Mouse (Mus musculus): ENCODE results near the gene S100a4. TPM values are rescaled to one million over a fixed set of nuclear protein-coding genes. Genes with fewer than 3 reads are reported as not detected.

Gene S100a4
- polyA plus RNA-seq, 1 experiment from 2014 or later, result 11.8 TPM

DNA sequence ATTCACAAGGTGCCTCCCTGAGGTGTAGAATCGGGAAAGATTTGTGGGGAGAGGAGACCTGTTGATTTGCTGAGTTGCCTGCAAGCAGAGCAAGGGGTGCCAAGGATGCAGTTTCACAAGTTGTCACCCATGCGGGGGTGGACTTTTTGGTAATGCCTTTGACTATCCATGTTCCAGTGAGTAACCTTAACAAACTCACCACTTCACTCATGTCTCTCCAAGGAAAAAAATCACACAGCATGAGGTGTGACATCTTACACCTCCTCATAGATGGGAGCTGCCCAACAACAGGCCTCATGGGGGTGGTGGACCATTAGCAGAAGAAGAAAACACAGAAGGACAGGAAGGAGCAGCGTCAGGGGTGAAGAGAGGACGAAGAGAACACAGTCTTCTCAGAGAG, 21.0 kb upstream of the S100a4 start:
- 81% methylated on average over 4 of the region's 4 CpGs for WGBS
- Histone ChIP-seq H3K9ac (ENCODE audit: low read length) (no peak overlapping the region), H3K4me3 (ENCODE audit: low read length) (no peak overlapping the region), H3K9me3 (replicated peaks; ENCODE audit: control insufficient read depth, low read length) (0 out of 2 replicates have a peak, but pooled peaks cover 2% of the 10 kb centered on the region), H3K36me3 (ENCODE audit: control insufficient read depth, insufficient read depth) (no peaks in the 10 kb centered on the region), H3K27me3 (ENCODE audit: control insufficient read depth, insufficient read depth, low read length) (no peaks in the 10 kb centered on the region), H3K4me2 (ENCODE audit: low read depth, low read length) (no peak overlapping the region), H3K27ac (ENCODE audit: low read length) (no peak overlapping the region), H3K4me1 (ENCODE audit: control insufficient read depth, insufficient read depth, low read length) (peaks cover 9% of the 10 kb centered on the region)
- no peak for ATAC-seq (replicated peaks; ENCODE audit: extremely low read depth, insufficient read depth, low FRiP score)

DNA sequence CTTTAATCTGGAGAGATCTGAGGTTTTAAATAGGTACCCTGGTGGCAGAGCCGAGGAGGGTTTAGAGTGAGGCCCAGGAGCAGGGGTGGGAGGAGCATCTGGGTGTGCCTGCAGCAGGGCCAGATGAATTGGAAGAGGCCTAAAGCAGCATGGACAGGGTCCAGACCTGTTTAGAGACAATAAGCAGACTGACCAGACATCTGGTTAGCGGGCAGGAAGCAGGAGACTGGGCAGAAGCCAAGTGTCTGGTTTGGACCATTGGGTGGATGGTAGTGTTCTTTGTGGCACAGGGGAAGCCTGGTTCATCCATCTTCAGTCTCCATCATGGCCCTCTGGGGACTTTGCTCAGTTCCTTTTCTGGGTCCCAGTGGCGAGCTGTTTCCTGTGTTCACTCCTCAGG, 19.7 kb upstream of the S100a4 start:
- no peak overlapping the region for H3K27ac ChIP-seq (ENCODE audit: low read length)
- WGBS, result 37% methylated on average over 3 of the region's 3 CpGs
- ATAC-seq (replicated peaks; ENCODE audit: extremely low read depth, insufficient read depth, low FRiP score), result no peak

DNA sequence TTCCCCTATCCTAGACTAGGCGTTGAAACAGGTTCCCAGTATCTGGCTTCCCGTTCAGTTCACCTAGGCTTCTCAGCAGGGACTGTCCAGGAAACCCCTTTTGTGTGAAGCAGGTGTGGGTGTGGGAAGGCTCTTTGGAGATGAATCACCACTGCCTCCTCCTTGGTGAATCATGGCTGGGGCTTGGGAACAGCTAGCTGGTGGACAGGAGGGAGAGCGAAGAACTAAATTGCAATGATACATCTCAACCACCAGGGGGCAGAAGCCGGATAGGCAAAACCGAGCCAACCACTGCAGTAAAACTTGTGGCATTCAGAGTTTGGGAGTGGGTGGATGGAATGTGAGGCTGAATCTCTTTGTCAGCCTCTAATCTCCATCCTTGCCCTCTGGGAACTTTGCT, 18.0 kb upstream of the S100a4 start:
- no peak overlapping the region for H3K27ac ChIP-seq (ENCODE audit: low read length)
- H3K36me3 ChIP-seq (ENCODE audit: control insufficient read depth, insufficient read depth), result no peaks in the 10 kb centered on the region
- no peaks in the 10 kb centered on the region for H3K27me3 ChIP-seq (ENCODE audit: control insufficient read depth, insufficient read depth, low read length)
- no peak overlapping the region for H3K9ac ChIP-seq (ENCODE audit: low read length)
- no peak for ATAC-seq (replicated peaks; ENCODE audit: extremely low read depth, insufficient read depth, low FRiP score)
- H3K9me3 ChIP-seq (replicated peaks; ENCODE audit: control insufficient read depth, low read length), result 0 out of 2 replicates have a peak, but pooled peaks cover 2% of the 10 kb centered on the region
- no peak overlapping the region for H3K4me3 ChIP-seq (ENCODE audit: low read length)
- 29% methylated on average over 5 of the region's 5 CpGs for WGBS
- H3K4me1 ChIP-seq (ENCODE audit: control insufficient read depth, insufficient read depth, low read length), result peaks cover 9% of the 10 kb centered on the region; the same call in 1 of the 2 replicates
- H3K4me2 ChIP-seq (ENCODE audit: low read depth, low read length), result no peak overlapping the region

More for the DNA sequence above, 19.7 kb upstream of the S100a4 start:
- H3K27me3 ChIP-seq (ENCODE audit: control insufficient read depth, insufficient read depth, low read length), result no peaks in the 10 kb centered on the region
- no peaks in the 10 kb centered on the region for H3K36me3 ChIP-seq (ENCODE audit: control insufficient read depth, insufficient read depth)
- H3K4me3 ChIP-seq (ENCODE audit: low read length), result no peak overlapping the region
- H3K4me2 ChIP-seq (ENCODE audit: low read depth, low read length), result no peak overlapping the region
- H3K4me1 ChIP-seq (ENCODE audit: control insufficient read depth, insufficient read depth, low read length), result peaks cover 10% of the 10 kb centered on the region
- H3K9me3 ChIP-seq (replicated peaks; ENCODE audit: control insufficient read depth, low read length), result 0 out of 2 replicates have a peak, but pooled peaks cover 2% of the 10 kb centered on the region
- no peak overlapping the region for H3K9ac ChIP-seq (ENCODE audit: low read length)

DNA sequence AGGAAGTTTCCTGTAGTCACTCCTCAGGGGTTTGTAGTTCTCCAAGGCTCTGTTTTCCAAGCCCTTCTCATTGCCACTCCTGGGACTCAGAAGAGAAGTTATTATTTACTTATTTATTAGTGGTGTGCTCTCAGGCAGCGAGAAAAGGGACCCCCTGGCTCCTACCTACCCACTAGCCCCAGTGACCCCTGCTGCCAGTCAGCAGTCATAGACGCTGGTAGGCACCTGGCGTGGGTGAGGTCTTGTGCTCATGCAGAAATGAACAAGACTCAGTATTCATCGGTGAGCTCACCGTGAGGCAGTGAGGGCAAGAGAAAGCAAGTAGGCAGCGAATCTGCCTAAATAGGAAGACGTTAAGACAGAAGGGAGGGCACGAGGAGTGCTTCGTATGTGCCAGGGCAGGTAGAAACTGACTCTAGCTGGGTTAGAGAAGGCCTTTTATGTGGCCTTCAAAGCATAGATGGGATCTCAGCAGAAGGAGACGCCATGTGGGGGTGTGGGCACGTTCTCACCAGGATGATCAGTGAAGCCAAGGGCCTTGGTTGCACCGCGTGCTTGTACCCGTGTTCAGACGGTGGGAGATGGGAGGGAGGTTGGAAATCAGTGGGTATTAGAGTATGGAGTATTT, 17.4 kb upstream of the S100a4 start:
- no peak for ATAC-seq (replicated peaks; ENCODE audit: extremely low read depth, insufficient read depth, low FRiP score)
- H3K36me3 ChIP-seq (ENCODE audit: control insufficient read depth, insufficient read depth), result no peaks in the 10 kb centered on the region
- no peak overlapping the region for H3K9ac ChIP-seq (ENCODE audit: low read length)

DNA sequence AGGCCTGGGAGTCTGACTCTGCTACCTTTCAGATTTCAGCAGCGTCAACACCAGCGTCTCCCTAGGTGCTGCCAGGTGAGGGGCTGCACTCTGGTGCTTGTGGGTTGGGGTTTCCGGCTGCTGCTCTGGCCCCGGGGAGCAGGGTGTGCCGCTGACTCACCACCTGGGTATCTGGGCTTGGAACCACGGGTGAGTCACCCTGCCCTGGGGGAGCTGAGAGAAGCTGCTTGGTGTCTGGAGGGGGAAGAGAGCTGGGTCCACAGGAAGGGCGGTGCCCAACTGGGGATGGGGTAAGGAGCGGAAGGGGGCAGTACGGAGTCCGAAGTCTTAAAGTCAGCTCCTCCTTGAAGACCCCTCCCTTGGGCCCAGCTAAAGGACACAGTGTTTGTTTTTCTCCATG, 16.7 kb upstream of the S100a4 start:
- peak overlapping the region; percentile 55 for H3K27ac ChIP-seq (ENCODE audit: low read length)
- H3K4me3 ChIP-seq (ENCODE audit: low read length), result no peak overlapping the region
- peak; percentile 67 for ATAC-seq (replicated peaks; ENCODE audit: extremely low read depth, insufficient read depth, low FRiP score)
- H3K27me3 ChIP-seq (ENCODE audit: control insufficient read depth, insufficient read depth, low read length), result no peaks in the 10 kb centered on the region
- H3K4me2 ChIP-seq (ENCODE audit: low read depth, low read length), result no peak overlapping the region
- H3K9me3 ChIP-seq (replicated peaks; ENCODE audit: control insufficient read depth, low read length), result 0 out of 2 replicates have a peak, but pooled peaks cover 2% of the 10 kb centered on the region
- H3K4me1 ChIP-seq (ENCODE audit: control insufficient read depth, insufficient read depth, low read length), result peaks cover 9% of the 10 kb centered on the region; the same call in 1 of the 2 replicates
- no peaks in the 10 kb centered on the region for H3K36me3 ChIP-seq (ENCODE audit: control insufficient read depth, insufficient read depth)
- peak overlapping the region; percentile 38; the same call in 1 of the 2 replicates for H3K9ac ChIP-seq (ENCODE audit: low read length)
- 40% methylated on average over 10 of the region's 10 CpGs for WGBS

More for the DNA sequence above, 17.4 kb upstream of the S100a4 start:
- H3K4me3 ChIP-seq (ENCODE audit: low read length), result no peak overlapping the region
- no peak overlapping the region; the same call in 1 of the 2 replicates for H3K27ac ChIP-seq (ENCODE audit: low read length)
- H3K4me1 ChIP-seq (ENCODE audit: control insufficient read depth, insufficient read depth, low read length), result peaks cover 9% of the 10 kb centered on the region; the same call in 1 of the 2 replicates
- 0 out of 2 replicates have a peak, but pooled peaks cover 2% of the 10 kb centered on the region for H3K9me3 ChIP-seq (replicated peaks; ENCODE audit: control insufficient read depth, low read length)
- H3K4me2 ChIP-seq (ENCODE audit: low read depth, low read length), result no peak overlapping the region
- H3K27me3 ChIP-seq (ENCODE audit: control insufficient read depth, insufficient read depth, low read length), result no peaks in the 10 kb centered on the region
- WGBS, result 75% methylated on average over 15 of the region's 15 CpGs

DNA sequence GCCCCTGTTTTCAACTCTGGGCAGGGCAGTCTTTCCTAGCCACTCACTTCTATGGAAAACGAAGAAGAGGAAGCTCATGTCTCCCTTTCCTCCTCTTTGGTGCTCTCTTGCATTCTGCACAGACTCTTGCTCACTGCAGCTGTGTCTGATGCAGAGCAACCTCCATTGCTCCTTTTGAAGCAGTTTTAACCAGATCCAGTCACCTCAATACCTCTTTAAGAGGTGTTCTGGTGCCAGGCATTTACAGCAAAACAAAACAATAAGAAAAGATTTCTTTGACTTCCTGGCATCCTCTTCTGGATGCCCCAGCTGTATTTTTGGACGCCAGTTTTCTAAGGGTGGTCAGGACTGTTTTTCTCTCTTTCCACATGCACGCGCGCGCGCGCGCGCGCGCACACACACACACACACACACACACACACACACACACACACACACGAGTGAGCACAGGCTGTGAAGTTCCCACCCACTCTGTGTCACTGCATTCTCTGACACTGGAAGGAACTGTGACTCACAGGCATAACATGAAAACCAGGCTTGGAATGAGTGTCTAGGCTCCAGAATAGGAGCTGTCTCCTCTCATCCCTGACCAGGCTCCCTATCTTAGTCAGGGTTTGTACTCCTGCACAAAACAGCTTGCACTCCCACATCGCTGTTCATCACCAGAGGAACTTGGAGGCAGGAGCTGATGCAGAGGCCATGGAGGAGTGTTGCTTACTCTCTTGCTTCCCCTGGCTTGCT, 16.0 kb upstream of the S100a4 start:
- Histone ChIP-seq H3K4me3 (ENCODE audit: low read length) (no peak overlapping the region), H3K36me3 (ENCODE audit: control insufficient read depth, insufficient read depth) (no peaks in the 10 kb centered on the region), H3K4me2 (ENCODE audit: low read depth, low read length) (no peak overlapping the region), H3K27ac (ENCODE audit: low read length) (peak overlapping the region; percentile 55), H3K4me1 (ENCODE audit: control insufficient read depth, insufficient read depth, low read length) (peaks cover 9% of the 10 kb centered on the region; the same call in 1 of the 2 replicates), H3K9ac (ENCODE audit: low read length) (peak overlapping the region; percentile 38; the same call in 1 of the 2 replicates), H3K27me3 (ENCODE audit: control insufficient read depth, insufficient read depth, low read length) (no peaks in the 10 kb centered on the region), H3K9me3 (replicated peaks; ENCODE audit: control insufficient read depth, low read length) (no peaks in the 10 kb centered on the region)
- 76% methylated on average over 14 of the region's 14 CpGs for WGBS
- no peak for ATAC-seq (replicated peaks; ENCODE audit: extremely low read depth, insufficient read depth, low FRiP score)

DNA sequence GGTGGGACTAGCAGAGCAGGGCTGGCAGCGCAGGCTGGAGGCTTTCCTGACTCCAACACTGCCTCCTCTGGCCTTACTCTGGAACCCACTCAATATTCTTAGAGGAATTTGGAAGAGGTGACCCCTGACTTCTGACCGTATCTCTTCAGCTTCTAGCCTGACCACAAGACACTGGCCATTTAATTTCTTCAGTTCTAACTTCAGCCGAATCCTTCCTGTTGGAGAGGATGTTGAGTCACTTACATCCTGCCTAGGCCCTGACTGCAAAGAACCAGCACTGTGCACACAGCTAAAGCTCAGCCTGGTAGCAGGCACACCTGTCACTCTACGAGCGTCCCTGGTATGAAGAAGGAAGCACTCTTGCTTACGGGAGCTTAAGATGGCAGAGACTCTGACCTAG, 14.2 kb upstream of the S100a4 start:
- no peak overlapping the region for H3K27ac ChIP-seq (ENCODE audit: low read length)

DNA sequence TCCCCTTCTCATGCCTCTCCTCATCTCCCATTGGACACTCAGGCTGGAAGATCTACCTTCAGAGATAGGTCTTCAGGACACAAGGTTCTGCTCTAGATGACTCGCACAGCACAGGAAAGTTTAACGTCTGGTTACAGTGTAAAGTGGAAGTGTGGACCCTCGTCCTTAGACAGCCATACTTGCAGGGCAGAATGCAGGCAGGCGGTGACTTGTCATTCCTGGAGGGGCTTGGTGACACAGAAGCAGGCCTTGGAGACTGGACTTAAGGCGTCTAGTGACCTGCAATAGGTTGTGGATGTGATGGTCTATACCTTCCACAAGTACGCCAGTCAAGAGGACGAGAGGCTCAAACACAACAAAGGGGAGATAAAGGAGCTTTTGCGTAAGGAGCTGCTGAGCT, 13.6 kb upstream of the S100a4 start, which contains the start of gene S100a2:
TSS of gene S100a2 (plus strand) at position 301 of the 400 bp plus-strand sequence.
- Histone ChIP-seq H3K4me3 (ENCODE audit: low read length) (no peak within 1 kb of the TSS), H3K36me3 (ENCODE audit: control insufficient read depth, insufficient read depth) (no peaks in the 10 kb centered on the region), H3K27ac (ENCODE audit: low read length) (no peak within 1 kb of the TSS), H3K27me3 (ENCODE audit: control insufficient read depth, insufficient read depth, low read length) (no peaks in the 10 kb centered on the region), H3K4me2 (ENCODE audit: low read depth, low read length) (no peak within 1 kb of the TSS), H3K9me3 (replicated peaks; ENCODE audit: control insufficient read depth, low read length) (0 out of 2 replicates have a peak, but pooled peaks cover 3% of the 10 kb centered on the region), H3K9ac (ENCODE audit: low read length) (no peak within 1 kb of the TSS), H3K4me1 (ENCODE audit: control insufficient read depth, insufficient read depth, low read length) (peaks cover 9% of the 10 kb centered on the region; the same call in 1 of the 2 replicates)
- no peak for ATAC-seq (replicated peaks; ENCODE audit: extremely low read depth, insufficient read depth, low FRiP score)
- WGBS, result 77% methylated on average over 8 of the region's 8 CpGs

More for the DNA sequence above, 14.2 kb upstream of the S100a4 start:
- no peak overlapping the region for H3K4me2 ChIP-seq (ENCODE audit: low read depth, low read length)
- H3K9me3 ChIP-seq (replicated peaks; ENCODE audit: control insufficient read depth, low read length), result 0 out of 2 replicates have a peak, but pooled peaks cover 3% of the 10 kb centered on the region
- H3K9ac ChIP-seq (ENCODE audit: low read length), result no peak overlapping the region
- 0 out of 2 replicates have a peak, but pooled peaks have one; percentile 30 for ATAC-seq (replicated peaks; ENCODE audit: extremely low read depth, insufficient read depth, low FRiP score)
- no peaks in the 10 kb centered on the region for H3K27me3 ChIP-seq (ENCODE audit: control insufficient read depth, insufficient read depth, low read length)
- WGBS, result 76% methylated on average over 6 of the region's 6 CpGs
- H3K4me1 ChIP-seq (ENCODE audit: control insufficient read depth, insufficient read depth, low read length), result peaks cover 9% of the 10 kb centered on the region; the same call in 1 of the 2 replicates
- H3K36me3 ChIP-seq (ENCODE audit: control insufficient read depth, insufficient read depth), result no peaks in the 10 kb centered on the region
- H3K4me3 ChIP-seq (ENCODE audit: low read length), result no peak overlapping the region

DNA sequence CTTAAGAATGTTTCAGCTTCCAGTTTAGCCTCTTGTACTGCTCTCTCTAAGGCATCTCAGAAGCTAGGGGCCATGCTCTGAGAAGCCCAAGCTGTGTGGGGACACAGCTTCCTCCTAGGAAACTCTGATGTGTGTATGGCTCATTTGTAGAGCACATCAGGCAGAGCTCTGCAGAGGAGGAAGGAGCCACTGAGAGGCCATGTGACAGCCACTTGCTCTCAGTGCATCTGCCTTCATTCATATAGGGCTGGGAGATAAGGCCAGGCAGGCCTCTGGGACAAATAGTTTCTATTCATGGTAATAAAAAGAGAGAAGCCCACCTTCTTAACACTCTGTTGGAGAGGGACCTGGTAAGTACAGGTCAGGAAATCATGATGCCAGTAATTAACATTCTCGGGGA, 9.1 kb upstream of the S100a4 start:
- no peaks in the 10 kb centered on the region for H3K27me3 ChIP-seq (ENCODE audit: control insufficient read depth, insufficient read depth, low read length)
- H3K36me3 ChIP-seq (ENCODE audit: control insufficient read depth, insufficient read depth), result no peaks in the 10 kb centered on the region
- 66% methylated on average over 1 of the region's 1 CpGs for WGBS
- 0 out of 2 replicates have a peak, but pooled peaks cover 2% of the 10 kb centered on the region for H3K4me1 ChIP-seq (ENCODE audit: control insufficient read depth, insufficient read depth, low read length)
- no peak overlapping the region for H3K27ac ChIP-seq (ENCODE audit: low read length)
- H3K9me3 ChIP-seq (replicated peaks; ENCODE audit: control insufficient read depth, low read length), result 0 out of 2 replicates have a peak, but pooled peaks cover 3% of the 10 kb centered on the region
- H3K4me2 ChIP-seq (ENCODE audit: low read depth, low read length), result no peak overlapping the region
- no peak overlapping the region for H3K9ac ChIP-seq (ENCODE audit: low read length)
- H3K4me3 ChIP-seq (ENCODE audit: low read length), result no peak overlapping the region
- ATAC-seq (replicated peaks; ENCODE audit: extremely low read depth, insufficient read depth, low FRiP score), result no peak

All from heart, embryonic 16.5 days (tissue).